14 mouse cellular contexts compared by ENCODE assay signal in genomic region chr2:32169292-32169691, GRCm38 (mm10). TPM values are rescaled to one million over a fixed set of nuclear protein-coding genes. Genes with fewer than 3 reads are reported as not detected.
A peak's percentile ranks its signal among the peaks of the same experiment; 100 is the strongest.
DNase-seq lines count a peak whose midpoint lies in the region; ATAC-seq and TF ChIP-seq lines count a peak whose summit lies in the region.
"Had no signal": no experiment of that assay in that cellular context is flagged by ENCODE, and none has a peak within 500 bp of the region (broad histone marks: within the 10 kb centered on the region; RNA-seq: fewer than 3 reads in every experiment).

No protein-coding gene starts in this region.

- H3K27ac ChIP-seq in forebrain, embryonic 10.5 days: peak overlapping the region; percentile 49; the same call in 1 of the 2 replicates
- H3K27ac ChIP-seq in forebrain, embryonic 16.5 days (ENCODE audit: low read length): no peak overlapping the region
- H3K27ac ChIP-seq in hindbrain, embryonic 12.5 days: peak overlapping the region; percentile 23; the same call in 1 of the 2 replicates
- no peak overlapping the region; the same call in 1 of the 2 replicates for H3K27ac ChIP-seq in hindbrain, embryonic 10.5 days
- H3K27ac ChIP-seq in cortical plate, adult 2 months (ENCODE audit: insufficient read depth, low read length): 0 out of 2 replicates have a peak overlapping the region, but pooled peaks have one; percentile 30
- peak overlapping the region; percentile 47; the same call in 1 of the 2 replicates for H3K27ac ChIP-seq in midbrain, embryonic 12.5 days (replicated peaks)

- 77% methylated on average over 5 of the region's 5 CpGs for WGBS in forebrain, embryonic 10.5 days
- WGBS in forebrain, embryonic 16.5 days: 60% methylated on average over 5 of the region's 5 CpGs
- 74% methylated on average over 5 of the region's 5 CpGs for WGBS in hindbrain, embryonic 12.5 days
- WGBS in hindbrain, embryonic 10.5 days: 79% methylated on average over 5 of the region's 5 CpGs
- WGBS in midbrain, embryonic 12.5 days: 69% methylated on average over 5 of the region's 5 CpGs

- H3K4me3 ChIP-seq in forebrain, embryonic 10.5 days: no peak overlapping the region
- no peak overlapping the region for H3K4me3 ChIP-seq in forebrain, embryonic 16.5 days (replicated peaks; ENCODE audit: low read length)
- H3K4me3 ChIP-seq in hindbrain, embryonic 12.5 days: no peak overlapping the region
- H3K4me3 ChIP-seq in hindbrain, embryonic 10.5 days: no peak overlapping the region
- no peak overlapping the region for H3K4me3 ChIP-seq in cortical plate, adult 2 months (ENCODE audit: insufficient read depth, low read length)
- no peak overlapping the region for H3K4me3 ChIP-seq in midbrain, embryonic 12.5 days
- H3K4me3 ChIP-seq: forebrain, embryonic 15.5 days had no signal

- H3K4me1 ChIP-seq in forebrain, embryonic 10.5 days: peaks cover 80% of the 10 kb centered on the region
- peaks cover 60% of the 10 kb centered on the region for H3K4me1 ChIP-seq in forebrain, embryonic 16.5 days (replicated peaks; ENCODE audit: control insufficient read depth, insufficient read depth, low read length)
- peaks cover 85% of the 10 kb centered on the region for H3K4me1 ChIP-seq in hindbrain, embryonic 12.5 days
- peaks cover 87% of the 10 kb centered on the region for H3K4me1 ChIP-seq in hindbrain, embryonic 10.5 days (replicated peaks)
- H3K4me1 ChIP-seq in cortical plate, adult 2 months (ENCODE audit: control insufficient read depth, insufficient read depth, low read length): peaks cover 38% of the 10 kb centered on the region
- peaks cover 76% of the 10 kb centered on the region for H3K4me1 ChIP-seq in midbrain, embryonic 12.5 days

- no peak overlapping the region for H3K9ac ChIP-seq in forebrain, embryonic 16.5 days (replicated peaks; ENCODE audit: low read depth, low read length)
- 0 out of 2 replicates have a peak overlapping the region, but pooled peaks have one; percentile 13 for H3K9ac ChIP-seq in hindbrain, embryonic 12.5 days
- H3K9ac ChIP-seq in midbrain, embryonic 12.5 days (replicated peaks): no peak overlapping the region
- H3K9ac ChIP-seq: forebrain, embryonic 15.5 days had no signal

- ATAC-seq in forebrain, embryonic 16.5 days: no peak
- no peak for ATAC-seq in hindbrain, embryonic 12.5 days (ENCODE audit: low FRiP score)
- ATAC-seq in midbrain, embryonic 12.5 days (ENCODE audit: low FRiP score, low read depth): no peak
- ATAC-seq: forebrain, embryonic 15.5 days; lung, postnatal 0 days had no signal

- H3K27me3 ChIP-seq in forebrain, embryonic 10.5 days (ENCODE audit: poor library complexity, severe bottlenecking): no peaks in the 10 kb centered on the region
- H3K27me3 ChIP-seq in forebrain, embryonic 16.5 days (replicated peaks; ENCODE audit: control insufficient read depth, insufficient read depth, low read length): no peaks in the 10 kb centered on the region
- no peaks in the 10 kb centered on the region for H3K27me3 ChIP-seq in hindbrain, embryonic 12.5 days
- no peaks in the 10 kb centered on the region for H3K27me3 ChIP-seq in hindbrain, embryonic 10.5 days (ENCODE audit: insufficient read depth, poor library complexity, severe bottlenecking)
- H3K27me3 ChIP-seq in midbrain, embryonic 12.5 days: no peaks in the 10 kb centered on the region
- H3K27me3 ChIP-seq: forebrain, embryonic 15.5 days had no signal

- TF ChIP-seq CTCF in cortical plate, adult 2 months (IDR thresholded peaks at IDR 0.05; ENCODE audit: extremely low read depth, insufficient read depth, low read length): no peak

- peaks cover 16% of the 10 kb centered on the region for H3K36me3 ChIP-seq in forebrain, embryonic 10.5 days (replicated peaks)
- H3K36me3 ChIP-seq in forebrain, embryonic 16.5 days (ENCODE audit: control insufficient read depth, insufficient read depth): no peaks in the 10 kb centered on the region
- H3K36me3 ChIP-seq in hindbrain, embryonic 12.5 days: no peaks in the 10 kb centered on the region
- peaks cover 12% of the 10 kb centered on the region for H3K36me3 ChIP-seq in hindbrain, embryonic 10.5 days
- H3K36me3 ChIP-seq in midbrain, embryonic 12.5 days: no peaks in the 10 kb centered on the region
- H3K36me3 ChIP-seq: forebrain, embryonic 15.5 days had no signal

- no peaks in the 10 kb centered on the region for H3K9me3 ChIP-seq in forebrain, embryonic 10.5 days
- no peaks in the 10 kb centered on the region for H3K9me3 ChIP-seq in forebrain, embryonic 16.5 days (ENCODE audit: control insufficient read depth, low read length)
- H3K9me3 ChIP-seq in hindbrain, embryonic 12.5 days (replicated peaks): no peaks in the 10 kb centered on the region
- no peaks in the 10 kb centered on the region for H3K9me3 ChIP-seq in hindbrain, embryonic 10.5 days
- no peaks in the 10 kb centered on the region for H3K9me3 ChIP-seq in midbrain, embryonic 12.5 days
- H3K9me3 ChIP-seq: forebrain, embryonic 15.5 days; G1E had no signal

- no peak overlapping the region for H3K4me2 ChIP-seq in forebrain, embryonic 16.5 days (ENCODE audit: low read length)
- no peak overlapping the region for H3K4me2 ChIP-seq in hindbrain, embryonic 12.5 days (replicated peaks)
- no peak overlapping the region for H3K4me2 ChIP-seq in midbrain, embryonic 12.5 days (replicated peaks)
- H3K4me2 ChIP-seq: forebrain, embryonic 15.5 days had no signal

- no peak for DNase-seq in forebrain, embryonic 10.5 days (ENCODE audit: extremely low spot score, low spot score)
- no peak for DNase-seq in hindbrain, embryonic 10.5 days (ENCODE audit: low spot score)
- no peak for DNase-seq in left cerebral cortex, postnatal 10 days (ENCODE audit: extremely low spot score in 1 of 2, low spot score in 2 of 2)
- DNase-seq in adrenal gland, adult (ENCODE audit: inconsistent age in 2 of 2, low spot score in 1 of 2): no peak
- DNase-seq: cerebellum, adult 8-10 months; kidney, adult 18-20 months; left cerebral cortex, postnatal 4 days had no signal

- intact Hi-C loops in left cerebral cortex, postnatal 10 days (cut with DNase I): no loop called here

- TF ChIP-seq POLR2A in cortical plate, adult 2 months (IDR thresholded peaks at IDR 0.05; ENCODE audit: extremely low read depth, insufficient read depth, low read length): no peak

RNA-seq across cellular contexts. Expression of gene Prrc2b, which starts 18.4 kb away (rescaled TPM):
- 48.2 and 50.1 TPM in 2 replicates for polyA plus RNA-seq in forebrain, embryonic 10.5 days (2016; fragmentation: Nextera tagmentation; extraction: Ambion mirVana)
- 75.5 and 84.7 TPM in 2 replicates for polyA plus RNA-seq in forebrain, embryonic 16.5 days (2015; fragmentation: Nextera tagmentation; extraction: Ambion mirVana)
- 111 and 114 TPM in 2 replicates for polyA plus RNA-seq in hindbrain, embryonic 12.5 days (2016; fragmentation: Nextera tagmentation; extraction: Ambion mirVana)
- polyA plus RNA-seq in hindbrain, embryonic 10.5 days (2016; fragmentation: Nextera tagmentation; extraction: Ambion mirVana): 55.6 and 68.9 TPM in 2 replicates
- polyA plus RNA-seq in cortical plate, adult 2 months (2012; rRNA removed): 97.6 and 99.1 TPM in 2 replicates
- 99.1 and 121 TPM in 2 replicates for polyA plus RNA-seq in midbrain, embryonic 12.5 days (2016; fragmentation: Nextera tagmentation; extraction: Ambion mirVana)
- total RNA-seq in left cerebral cortex, postnatal 10 days (2021): 100 to 1,000 TPM; 274 to 285 TPM

Comparison
In these comparisons a context has a peak if more than half of its experiments do, and no peak if none do; other contexts are left out.
1. H3K27ac ChIP-seq: peak in forebrain, embryonic 10.5 days (single experiment), hindbrain, embryonic 12.5 days (single experiment), cortical plate, adult 2 months (single experiment) and midbrain, embryonic 12.5 days (single experiment); none in forebrain, embryonic 16.5 days (single experiment) and hindbrain, embryonic 10.5 days (single experiment).